Mouse (Mus musculus) spleen, adult 2 months (tissue): ENCODE measurements around the gene Mpo.

Experiments
- CTCF ChIP-seq: fragments of 200-500 bp; IDR thresholded peaks from 2 replicates; pipeline ENCODE4 v1.5.1; 2011; ENCODE audit warnings: mild to moderate bottlenecking, inconsistent platforms; ENCODE audit not compliant: insufficient read depth, insufficient read length, insufficient replicate concordance; ENCODE audit errors: extremely low read depth
- POLR2A ChIP-seq: fragments of 200-500 bp; IDR thresholded peaks from 2 replicates; pipeline ENCODE4 v1.6.1; 2011; ENCODE audit warnings: low read depth, low read length, inconsistent platforms

DNA sequence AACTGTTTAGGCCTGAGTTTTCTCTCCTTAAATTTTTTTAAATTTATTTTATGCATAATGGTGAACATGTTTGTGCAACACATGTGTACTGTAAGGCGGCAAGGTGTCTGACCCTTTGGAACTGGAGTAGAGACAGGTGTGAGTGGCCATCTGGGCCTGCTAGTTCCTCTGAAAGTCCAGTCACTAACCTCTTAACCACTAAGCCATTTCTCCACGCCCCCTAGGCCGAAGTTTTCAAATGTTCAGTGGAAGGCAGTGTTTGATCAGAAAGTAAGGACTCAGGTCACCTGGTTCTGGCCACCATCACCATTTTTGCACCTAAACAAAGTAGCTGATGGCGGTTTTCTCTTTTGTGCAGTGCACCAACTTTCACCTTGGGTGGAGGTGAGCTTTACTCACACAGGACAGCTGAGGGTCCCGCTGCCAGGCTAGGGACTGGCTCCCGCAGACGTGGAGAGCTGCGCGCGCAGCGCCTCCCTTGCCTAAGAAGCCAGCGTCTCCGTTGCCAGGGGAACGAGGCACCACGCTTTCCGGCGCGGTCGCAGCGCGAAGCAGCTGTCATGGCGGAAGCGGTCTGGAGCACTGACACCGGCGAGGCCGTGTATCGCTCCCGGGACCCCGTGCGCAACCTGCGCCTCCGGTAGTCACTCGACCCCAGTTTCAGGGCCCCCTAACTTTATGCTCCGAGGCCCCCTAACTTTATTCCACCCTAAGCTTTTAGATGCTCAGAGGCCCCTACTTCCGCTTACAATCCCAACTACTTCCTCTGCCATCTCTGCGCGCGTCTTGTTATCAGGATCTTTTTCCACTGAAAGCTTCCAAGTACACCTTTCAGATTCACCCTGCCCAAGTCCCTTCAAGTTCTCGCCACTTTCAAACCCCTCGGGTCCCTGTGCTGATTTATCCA lies 59.6 kb downstream of the Mpo start, which contains the start of gene Mks1:
- TF ChIP-seq CTCF (no peak), POLR2A (peak; percentile 44; the same call in 1 of the 2 replicates)
